Mouse (Mus musculus) lung, postnatal 0 days (tissue): ENCODE data around the gene Dbr1.

Experiments
- CTCF ChIP-seq: IDR thresholded peaks from 2 replicates; pipeline ENCODE4 v1.5.1; 2016; ENCODE audit warnings: antibody characterized with exemption, mild to moderate bottlenecking
- EP300 ChIP-seq: IDR thresholded peaks from 2 replicates; pipeline ENCODE4 v1.6.1; 2016; ENCODE audit warnings: antibody characterized with exemption, mild to moderate bottlenecking, control low read depth

DNA sequence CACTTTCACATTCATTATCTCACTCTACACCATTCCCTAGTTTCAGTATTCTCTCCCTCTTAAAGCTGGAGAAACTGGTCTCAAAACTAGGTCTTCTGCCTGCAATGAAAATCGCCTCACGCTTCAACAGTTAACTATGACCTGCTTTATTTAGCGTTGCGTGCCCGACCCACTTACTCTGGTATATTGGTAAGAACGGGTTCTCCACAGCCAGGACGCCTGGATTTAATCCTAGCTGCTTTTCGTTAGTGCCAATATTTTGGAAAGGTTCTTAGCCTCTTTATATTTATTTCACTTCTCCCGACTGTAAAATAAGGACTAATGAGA is 6.6 kb upstream of the Dbr1 start:
- TF ChIP-seq CTCF (no peak), EP300 (no peak)
